Mouse (Mus musculus) embryo, embryonic 11 days (tissue): ENCODE measurements at regions not wholly inside any gene's neighbourhood (a gene's known extent, or its start where the extent isn't known, plus 50 kb on each side); places are given as distances from the start of the nearest gene placed in this dataset.

ENCODE experiments used
- DNase-seq: peaks from one replicate; pipeline ENCODE4 v3.0.0-alpha.2; 2015

DNA sequence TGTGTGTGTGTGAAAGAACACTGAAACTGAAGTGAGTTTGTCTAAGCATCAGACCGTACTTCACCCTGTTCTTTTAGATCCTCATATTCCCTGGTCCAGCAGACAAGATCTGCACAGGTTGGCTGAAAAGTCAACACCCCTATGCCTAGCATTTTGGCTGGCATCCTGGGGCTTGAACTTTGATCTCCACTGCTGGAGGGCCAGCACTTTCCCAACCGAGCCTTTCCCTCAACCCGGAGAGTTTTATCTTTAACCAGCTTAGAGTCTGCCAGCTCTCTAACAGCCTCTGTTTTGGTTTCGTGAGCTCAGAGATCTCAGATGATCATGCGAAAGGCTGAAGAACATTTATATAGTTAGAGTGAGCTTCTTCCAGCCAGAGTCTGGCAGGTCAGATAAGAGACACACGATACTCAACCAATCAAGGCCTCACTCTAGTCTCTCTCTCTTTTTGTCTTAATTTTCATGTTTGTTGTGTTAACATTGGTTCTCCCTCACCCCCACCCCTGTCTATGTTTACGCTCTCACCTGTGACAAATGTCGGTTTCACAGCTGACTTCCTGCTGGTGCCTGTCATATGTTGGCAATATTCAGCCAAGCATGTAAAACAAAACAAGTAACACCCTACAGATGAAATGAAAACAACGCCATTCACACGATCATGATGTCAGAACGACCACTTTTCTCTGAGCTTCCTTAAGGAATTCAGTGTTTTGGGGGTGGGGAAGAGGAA is 162.7 kb upstream of the Tenm3 start:
- no peak for DNase-seq

DNA sequence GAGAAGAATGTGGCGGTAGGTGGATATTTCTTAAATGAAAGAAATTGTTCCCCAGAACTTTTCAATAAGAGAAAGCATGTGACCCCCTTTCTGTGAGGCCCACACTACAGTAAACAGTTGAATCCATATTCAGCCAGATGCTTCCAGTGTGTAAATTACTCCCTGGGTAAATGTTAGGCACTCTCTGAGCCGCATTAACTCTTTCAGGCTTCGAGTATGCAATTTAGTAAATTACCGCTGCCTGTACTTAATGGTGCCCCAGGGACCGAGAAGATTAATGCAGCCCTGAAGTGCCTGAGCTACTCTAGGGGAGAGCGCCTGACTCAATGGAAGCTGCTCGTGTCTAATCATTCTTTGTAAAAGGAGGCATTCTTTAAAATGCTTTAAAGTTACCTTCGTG is 137.9 kb upstream of the Tenm3 start:
- peak; percentile 55 for DNase-seq

DNA sequence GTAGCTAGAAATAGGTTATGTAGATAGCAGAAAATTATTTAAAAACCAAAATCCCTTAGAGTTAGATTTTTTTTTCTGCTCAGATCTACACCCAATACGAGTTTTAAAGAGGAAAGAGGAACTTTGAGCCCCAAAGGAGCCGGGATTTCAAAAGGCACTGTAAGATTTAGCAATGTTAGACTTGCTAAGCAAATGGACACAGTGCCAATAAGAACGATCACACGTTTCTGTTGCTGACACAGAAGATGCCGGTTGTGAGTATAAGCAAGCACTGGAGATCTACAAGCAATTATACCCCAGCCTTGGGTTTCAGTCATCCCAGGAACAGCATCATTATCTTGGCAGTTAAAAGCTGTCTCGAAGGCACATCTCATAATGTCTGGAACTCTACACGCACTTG is 137.0 kb upstream of the Tenm3 start:
- DNase-seq = no peak

DNA sequence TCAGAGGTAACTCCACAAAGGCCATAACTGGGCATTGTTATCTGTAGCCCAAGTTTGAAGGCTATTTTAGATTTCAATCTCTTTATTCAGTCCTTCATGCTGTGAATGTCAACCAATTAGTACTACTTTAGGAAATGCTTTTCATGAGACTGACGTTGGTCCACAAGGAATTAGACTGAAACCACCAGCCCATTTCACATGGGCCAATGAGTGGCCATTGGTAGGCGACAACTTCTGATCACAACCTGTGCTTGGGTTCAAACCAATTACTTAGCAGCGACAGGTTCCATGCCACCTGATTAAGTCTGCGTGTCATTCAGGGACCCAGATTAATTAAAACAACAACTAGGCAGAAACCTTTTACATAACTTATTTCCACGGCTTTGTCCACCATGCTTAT is 126.9 kb upstream of the Tenm3 start:
- DNase-seq = no peak

DNA sequence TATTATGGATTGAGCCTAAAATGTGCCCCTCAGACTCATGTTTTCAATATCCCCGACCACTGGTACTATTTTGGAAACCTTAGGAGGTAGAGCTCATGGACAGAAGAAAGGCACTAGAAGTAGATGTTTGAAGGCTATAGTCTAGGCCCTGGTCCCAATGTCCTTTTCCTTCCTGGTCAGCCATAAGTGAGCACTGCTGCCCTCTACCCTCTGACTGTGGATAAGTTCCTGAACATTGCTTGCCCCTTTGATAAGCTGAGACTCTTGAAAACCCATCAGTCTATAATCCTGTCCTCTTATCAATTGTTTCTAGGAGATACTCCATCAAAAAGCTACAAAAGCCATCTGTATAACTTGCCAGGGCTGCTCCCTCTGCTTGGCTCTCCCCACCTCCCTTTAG is 121.2 kb upstream of the Tenm3 start:
- DNase-seq = no peak

DNA sequence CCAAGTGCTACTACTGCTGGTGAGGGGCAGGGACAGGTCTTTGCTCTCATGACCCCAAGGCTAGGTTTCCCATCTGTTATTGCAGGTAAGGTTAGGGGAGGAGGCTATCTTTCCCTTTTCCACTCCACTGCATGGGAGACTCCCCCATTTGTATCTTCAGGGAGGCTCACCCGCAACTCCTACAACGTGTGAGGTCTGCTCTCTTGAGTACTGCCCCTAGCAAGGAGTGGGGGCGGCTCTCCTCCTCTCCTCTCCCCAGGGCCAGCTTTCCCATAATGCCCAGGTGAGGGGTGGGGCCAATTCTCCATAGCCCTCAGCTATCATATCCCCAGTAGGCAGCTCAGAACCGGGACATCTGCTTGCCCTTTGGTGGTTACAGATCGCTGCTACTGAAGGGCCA is 113.9 kb upstream of the Tenm3 start:
- no peak for DNase-seq

DNA sequence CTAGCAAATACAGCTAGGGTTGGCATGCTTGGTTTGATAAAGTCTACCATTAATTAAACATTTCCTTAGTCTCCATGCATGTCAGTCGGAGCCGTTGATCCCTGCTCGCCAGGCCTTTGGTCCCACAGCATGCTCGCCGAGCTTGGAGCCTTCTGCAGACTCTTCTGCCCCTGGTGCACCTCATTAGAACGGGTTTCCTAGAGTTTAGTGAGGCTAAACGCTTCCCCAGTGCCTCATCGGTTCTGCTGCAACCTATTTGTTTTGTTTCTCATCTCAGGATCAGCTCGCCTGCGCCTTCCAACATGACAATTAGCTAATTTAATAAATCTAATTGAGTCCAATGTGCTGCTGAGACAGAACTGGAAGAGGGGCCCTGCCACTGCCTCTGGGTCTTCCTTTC is 107.7 kb upstream of the Tenm3 start:
- DNase-seq = no peak

DNA sequence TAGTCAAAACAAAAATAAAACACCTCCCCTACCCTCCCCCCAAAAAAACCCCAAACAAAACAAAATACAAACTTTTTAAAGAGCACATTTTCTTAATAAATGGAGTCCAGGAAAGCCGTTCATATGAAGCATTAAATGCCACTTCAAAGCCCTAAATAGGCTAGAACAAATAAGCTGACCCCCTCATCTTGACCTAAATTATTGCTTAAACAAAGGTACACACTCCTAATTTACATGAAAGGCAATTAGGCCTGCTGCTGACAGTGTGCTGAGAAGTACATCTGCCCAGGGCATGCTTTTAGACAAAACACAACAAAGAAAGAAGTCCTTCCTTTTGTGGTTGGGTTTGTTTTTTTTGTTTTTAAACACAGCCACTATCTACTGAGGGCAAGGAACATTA is 100.4 kb upstream of the Tenm3 start:
- no peak for DNase-seq

DNA sequence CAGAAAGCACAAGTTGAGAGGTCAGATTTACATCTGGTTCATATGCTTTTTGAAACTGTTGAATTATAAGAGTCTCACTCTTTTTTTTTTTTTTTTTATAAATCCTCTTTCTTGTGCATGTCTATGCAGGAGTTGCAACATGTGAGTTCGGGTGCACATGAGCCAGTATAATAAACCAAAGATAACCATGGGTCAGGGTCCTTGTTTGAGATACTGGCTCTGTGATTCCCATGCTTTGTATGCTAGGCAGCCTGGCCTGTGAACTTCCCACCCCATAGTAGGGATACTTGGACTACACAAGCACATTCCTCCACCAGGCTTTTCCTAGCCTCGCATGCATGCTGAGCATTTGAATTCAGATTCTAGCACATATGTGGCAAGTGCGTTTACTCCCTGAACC is 93.4 kb upstream of the Tenm3 start:
- DNase-seq = no peak

DNA sequence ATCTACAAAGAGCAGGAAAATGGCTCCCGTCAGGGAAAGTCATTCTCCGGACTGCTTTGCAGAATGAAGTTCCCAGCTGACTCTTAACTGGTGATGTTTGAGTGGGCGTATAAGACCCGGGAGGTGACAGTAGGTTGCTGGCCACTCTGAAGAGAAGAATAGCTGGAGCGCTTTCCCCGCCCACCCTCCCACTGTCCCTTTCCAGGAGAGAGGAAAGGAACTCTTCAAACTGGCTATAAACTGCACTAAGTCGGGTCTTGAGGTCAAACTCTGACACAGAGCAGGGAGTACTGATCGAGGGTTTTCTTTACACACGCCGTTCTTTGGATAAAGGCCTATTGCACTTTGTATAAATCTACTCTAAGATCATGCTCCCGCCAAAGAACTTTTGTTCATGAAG is 83.4 kb upstream of the Tenm3 start:
- no peak for DNase-seq

DNA sequence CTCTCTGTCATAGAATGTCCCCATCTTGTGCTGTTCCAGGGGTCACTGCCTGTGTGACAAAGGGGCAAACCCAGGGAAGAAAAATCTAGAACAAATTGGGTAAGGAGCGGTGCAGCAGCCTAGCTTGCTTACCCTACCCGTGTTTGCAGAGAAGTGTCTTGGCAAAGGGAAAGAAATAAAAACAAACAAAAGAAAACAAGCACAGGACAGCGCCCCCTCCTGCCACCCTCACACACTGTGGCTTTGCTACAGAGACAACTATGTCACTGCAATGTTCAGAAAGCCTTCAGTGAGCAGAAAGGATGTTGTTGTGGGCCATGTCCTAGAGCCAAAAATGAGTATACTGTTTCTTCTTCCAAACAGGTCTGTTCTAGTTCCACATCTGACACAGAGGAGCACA is 71.5 kb upstream of the Tenm3 start:
- no peak for DNase-seq

DNA sequence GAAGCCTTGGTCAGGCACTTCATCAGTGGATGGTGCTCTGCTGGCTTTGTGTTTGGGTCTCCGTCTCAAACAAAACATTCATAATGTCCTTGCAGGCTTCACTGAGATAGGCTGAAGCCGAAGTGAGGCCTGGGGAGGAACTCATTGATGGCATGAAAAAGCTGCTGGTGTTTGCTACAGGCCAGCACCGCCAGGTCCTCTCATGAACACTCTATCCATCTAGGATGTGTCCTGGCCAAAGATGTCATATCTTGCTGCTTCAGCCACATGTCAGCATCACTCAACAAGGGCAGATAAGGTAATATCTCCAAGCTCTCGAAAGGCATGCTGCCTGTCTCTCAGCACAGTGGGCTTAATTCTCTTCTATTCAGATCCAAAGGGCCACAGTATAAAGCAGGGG is 69.1 kb upstream of the Tenm3 start:
- DNase-seq = no peak

DNA sequence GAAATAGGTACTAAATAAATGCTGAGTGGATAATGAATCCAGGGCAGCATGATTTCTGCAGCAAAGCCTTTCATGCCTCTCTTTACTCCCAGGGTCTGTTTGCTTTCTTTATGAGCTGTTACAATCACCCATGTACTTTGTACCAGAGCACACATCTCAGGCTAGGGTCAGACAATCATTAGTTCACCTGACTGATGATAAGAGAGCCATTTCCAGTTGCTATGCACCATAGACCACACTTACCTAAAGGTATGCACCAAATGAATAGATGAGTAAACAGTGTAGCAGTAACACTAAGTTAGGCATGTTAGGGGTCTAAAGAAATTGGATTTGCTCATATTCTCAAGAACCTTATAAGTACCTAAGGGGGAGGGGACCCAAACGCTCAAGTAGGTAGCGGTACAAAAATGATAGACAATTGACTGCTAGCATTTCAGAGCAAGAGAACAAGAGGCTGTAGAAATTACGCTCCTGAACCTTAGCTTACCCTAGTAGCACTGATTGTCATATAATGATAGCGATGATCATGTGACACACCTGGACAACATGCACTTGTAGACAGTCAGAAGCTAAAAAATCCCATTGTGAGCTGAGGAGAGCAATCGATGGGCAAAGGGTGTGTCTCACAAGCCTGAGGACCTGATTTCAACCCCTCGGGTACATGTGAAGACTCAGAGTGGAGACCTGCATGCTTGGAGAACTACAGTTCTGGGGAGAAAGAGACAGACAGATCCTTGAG is 58.1 kb upstream of the Tenm3 start:
- DNase-seq = no peak

DNA sequence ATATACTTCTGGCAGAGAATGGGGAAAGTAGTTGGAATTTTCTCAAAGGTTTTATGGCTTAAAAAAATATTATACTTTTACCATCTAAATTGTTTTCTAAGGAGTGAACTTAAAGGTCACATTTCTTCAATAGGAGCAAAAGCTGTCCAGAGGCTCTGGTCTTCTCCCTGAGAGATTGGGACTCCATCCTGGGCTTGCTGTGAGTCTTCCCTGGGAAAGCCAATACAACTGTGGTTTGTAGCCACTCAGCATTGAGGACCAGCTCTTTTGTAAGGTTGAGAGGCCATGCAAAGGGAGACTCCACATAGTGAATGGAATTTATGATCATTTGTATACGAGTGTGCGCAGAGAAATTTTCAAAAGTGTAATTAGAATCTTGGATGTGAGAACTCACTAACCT is 52.9 kb upstream of the Tenm3 start:
- no peak for DNase-seq

DNA sequence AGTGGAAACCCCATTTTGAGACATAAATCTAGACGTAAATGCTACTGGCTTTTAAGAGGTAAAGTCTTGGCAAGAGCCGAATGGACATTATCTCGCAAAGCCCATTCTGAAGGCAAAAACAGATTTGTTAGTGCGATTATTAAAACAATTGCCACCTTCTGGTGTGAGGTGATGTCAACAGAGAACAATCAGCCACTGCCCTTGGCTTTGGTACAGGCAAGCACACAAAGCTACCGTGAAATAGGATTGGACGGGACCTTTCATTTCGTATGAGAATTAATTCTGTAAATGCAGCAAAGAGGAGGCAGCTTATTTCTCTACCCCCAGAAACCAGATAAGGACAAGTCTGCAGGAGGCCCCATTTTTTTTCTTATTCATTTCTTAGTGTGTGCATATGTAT is 52.5 kb upstream of the Tenm3 start:
- peak; percentile 20 for DNase-seq

DNA sequence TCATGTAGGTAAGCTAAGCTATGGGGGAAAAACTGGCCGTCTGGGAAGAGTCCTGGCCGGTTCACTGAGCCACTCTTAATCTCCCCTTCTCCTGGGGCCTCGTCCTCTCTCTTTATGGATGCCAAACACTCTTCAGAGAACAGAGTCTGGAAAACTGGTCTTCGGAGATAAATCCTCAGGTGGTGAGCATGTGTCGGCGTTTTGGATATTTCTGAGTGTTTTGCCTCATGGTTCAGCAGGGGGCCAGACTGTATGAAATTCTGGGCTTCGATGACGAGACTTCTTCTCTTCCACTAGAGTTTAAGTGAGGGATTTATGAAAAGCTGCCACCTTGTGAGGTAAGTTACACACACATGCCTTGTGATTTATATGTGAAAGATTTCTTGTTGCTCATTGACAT is 51.8 kb upstream of the Tenm3 start:
- peak; percentile 27 for DNase-seq
